Mouse (Mus musculus) stomach, embryonic 15.5 days (tissue): ENCODE results near the gene Elf3. TPM values are rescaled to one million over a fixed set of nuclear protein-coding genes. Genes with fewer than 3 reads are reported as not detected.
"Not testable (repeated sequence)": the region's sequence is repeated elsewhere in the genome, so short reads cannot be mapped to it uniquely, and the experiment has no call there.

Source experiments
- ATAC-seq: fragments of 200-750 bp; cut with Nextera tagmentation; 2 replicates; pipeline ENCODE4 v1.8.0; 2017; ENCODE audit warnings: low read depth, moderate number of reproducible peaks, moderate TSS enrichment; ENCODE audit not compliant: insufficient read depth, low FRiP score
- H3K27ac ChIP-seq: fragments of 300-500 bp; sonication (generic); 2 replicates; pipeline ENCODE4 v1.5.1; 2015; ENCODE audit warnings: mild to moderate bottlenecking, inconsistent platforms
- H3K27me3 ChIP-seq: fragments of 300-500 bp; sonication (generic); replicated peaks from 2 replicates; pipeline ENCODE4 v1.6.1; 2015; ENCODE audit warnings: inconsistent platforms
- H3K36me3 ChIP-seq: fragments of 300-500 bp; sonication (generic); 2 replicates; pipeline ENCODE4 v1.6.1; 2015; ENCODE audit warnings: inconsistent platforms
- H3K4me1 ChIP-seq: fragments of 300-500 bp; sonication (generic); 2 replicates; pipeline ENCODE4 v1.6.1; 2015; ENCODE audit warnings: inconsistent platforms
- H3K4me2 ChIP-seq: fragments of 300-500 bp; sonication (generic); 2 replicates; pipeline ENCODE4 v1.6.1; 2015; ENCODE audit warnings: mild to moderate bottlenecking, inconsistent platforms
- H3K4me3 ChIP-seq: fragments of 300-500 bp; sonication (generic); replicated peaks from 2 replicates; pipeline ENCODE4 v1.5.1; 2015; ENCODE audit warnings: inconsistent platforms
- H3K9ac ChIP-seq: fragments of 300-500 bp; sonication (generic); 2 replicates; pipeline ENCODE4 v1.6.1; 2015; ENCODE audit warnings: inconsistent platforms
- H3K9me3 ChIP-seq: fragments of 300-500 bp; sonication (generic); 2 replicates; pipeline ENCODE4 v1.6.1; 2016; ENCODE audit warnings: inconsistent platforms
- WGBS: fragments of 180-500 bp; shearing (Covaris S2); methylation state at CpG from one replicate; pipeline ENCODE4 v1.1.7; 2015; 5-methylcytosine and 5-hydroxymethylcytosine counted together
- polyA plus RNA-seq: library from polyadenylated mRNA; unstranded; fragments of >200 nt; fragmentation: Nextera tagmentation; extraction: Ambion mirVana; gene quantifications from 2 replicates; pipeline ENCODE4 v1.2.1, GENCODE M21; 2015

The Elf3 gene
- polyA plus RNA-seq, 1 experiment from 2014 or later = 134 TPM

DNA sequence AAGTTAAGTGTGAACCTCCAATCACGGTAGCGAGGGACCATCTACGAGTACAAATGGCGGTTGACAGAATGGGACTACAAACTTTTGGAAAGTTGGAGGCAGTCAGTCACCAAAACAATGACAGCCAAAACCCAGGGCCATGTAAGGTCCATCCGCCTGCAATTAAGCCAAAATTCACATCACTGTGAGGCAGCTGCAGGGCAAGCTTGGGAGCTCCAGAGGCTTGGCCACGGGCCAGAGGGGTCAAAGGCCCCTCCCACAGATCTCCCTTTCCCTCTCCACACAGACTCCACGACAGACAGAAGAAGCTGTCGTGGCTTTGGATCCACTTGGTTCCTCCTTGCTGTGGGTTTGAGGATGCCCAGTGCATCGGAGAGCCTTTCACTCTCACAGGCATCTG lies 4.9 kb upstream of the Elf3 start:
- H3K36me3 ChIP-seq = peaks cover 29% of the 10 kb centered on the region

DNA sequence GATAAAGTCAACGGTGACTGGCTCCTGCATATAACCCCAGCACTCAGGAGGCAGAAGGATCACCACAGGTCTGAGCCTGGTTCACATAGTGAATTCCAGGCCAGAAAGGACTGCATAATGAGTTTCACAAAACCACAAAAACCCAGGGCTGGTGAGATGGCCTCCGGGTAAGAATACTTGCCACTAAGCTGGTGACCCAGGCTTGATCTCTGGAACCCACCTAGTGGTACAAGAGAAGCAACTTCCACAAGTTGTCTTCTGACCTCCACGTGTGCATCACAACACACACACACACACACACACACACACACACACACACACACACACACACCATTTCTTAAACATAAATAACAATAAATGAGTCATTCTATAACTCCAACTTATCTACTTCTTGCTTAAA lies 4.0 kb upstream of the Elf3 start:
- Histone ChIP-seq H3K4me2 (no peak overlapping the region), H3K27ac (no peak overlapping the region), H3K27me3 (no peaks in the 10 kb centered on the region), H3K4me1 (peaks cover 9% of the 10 kb centered on the region), H3K9ac (no peak overlapping the region), H3K36me3 (peaks cover 25% of the 10 kb centered on the region), H3K4me3 (no peak overlapping the region), H3K9me3 (no peaks in the 10 kb centered on the region)
- WGBS = 82% methylated on average over 3 of the region's 3 CpGs
- no peak for ATAC-seq

More for the DNA sequence above, 4.9 kb upstream of the Elf3 start:
- no peaks in the 10 kb centered on the region for H3K27me3 ChIP-seq
- peaks cover 7% of the 10 kb centered on the region for H3K4me1 ChIP-seq
- no peak overlapping the region for H3K27ac ChIP-seq
- ATAC-seq = no peak
- WGBS = 68% methylated on average over 9 of the region's 9 CpGs
- H3K9ac ChIP-seq = no peak overlapping the region
- no peaks in the 10 kb centered on the region for H3K9me3 ChIP-seq
- H3K4me2 ChIP-seq = no peak overlapping the region
- H3K4me3 ChIP-seq = no peak overlapping the region

DNA sequence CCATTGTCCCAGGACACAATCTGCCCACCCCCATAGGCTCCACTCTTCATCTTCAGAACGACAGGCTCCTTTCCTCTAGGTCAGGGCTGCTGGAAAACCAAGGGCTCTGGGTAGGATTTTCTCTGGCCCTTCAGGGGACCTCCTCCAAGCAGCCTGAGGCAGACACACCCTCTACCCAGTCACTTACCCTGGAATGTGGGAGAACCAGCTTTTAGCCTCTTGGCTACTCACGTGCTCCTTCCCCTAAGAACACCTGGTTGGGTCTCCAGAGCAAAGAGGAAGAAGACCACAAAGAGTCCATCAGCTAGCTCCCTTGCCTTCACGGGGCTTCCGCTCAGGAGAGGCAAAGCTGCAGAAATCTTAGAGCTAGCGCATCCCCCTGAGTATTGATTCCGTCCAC lies 2.6 kb upstream of the Elf3 start:
- Histone ChIP-seq H3K4me3 (no peak overlapping the region), H3K9ac (no peak overlapping the region), H3K9me3 (no peaks in the 10 kb centered on the region), H3K27me3 (no peaks in the 10 kb centered on the region), H3K4me1 (peaks cover 9% of the 10 kb centered on the region), H3K4me2 (no peak overlapping the region), H3K27ac (peak overlapping the region; percentile 82), H3K36me3 (peaks cover 16% of the 10 kb centered on the region)
- ATAC-seq = no peak
- WGBS = 61% methylated on average over 6 of the region's 6 CpGs

- peak overlapping the region; percentile 96 for H3K27ac ChIP-seq
- no peaks in the 10 kb centered on the region for H3K27me3 ChIP-seq
- H3K4me2 ChIP-seq = peak overlapping the region; percentile 76
- 3% methylated on average over 10 of the region's 10 CpGs for WGBS
- H3K9ac ChIP-seq = peak overlapping the region; percentile 23; the same call in 1 of the 2 replicates
- ATAC-seq = peak; percentile 47
- no peaks in the 10 kb centered on the region for H3K9me3 ChIP-seq
- H3K4me3 ChIP-seq = peak overlapping the region; percentile 34
- H3K4me1 ChIP-seq = peaks cover 9% of the 10 kb centered on the region
- H3K36me3 ChIP-seq = peaks cover 4% of the 10 kb centered on the region; the same call in 1 of the 2 replicates
Measured at GRCm38 (mm10) chr1:135259128-135259436, 714 bp upstream of the Elf3 start.

DNA sequence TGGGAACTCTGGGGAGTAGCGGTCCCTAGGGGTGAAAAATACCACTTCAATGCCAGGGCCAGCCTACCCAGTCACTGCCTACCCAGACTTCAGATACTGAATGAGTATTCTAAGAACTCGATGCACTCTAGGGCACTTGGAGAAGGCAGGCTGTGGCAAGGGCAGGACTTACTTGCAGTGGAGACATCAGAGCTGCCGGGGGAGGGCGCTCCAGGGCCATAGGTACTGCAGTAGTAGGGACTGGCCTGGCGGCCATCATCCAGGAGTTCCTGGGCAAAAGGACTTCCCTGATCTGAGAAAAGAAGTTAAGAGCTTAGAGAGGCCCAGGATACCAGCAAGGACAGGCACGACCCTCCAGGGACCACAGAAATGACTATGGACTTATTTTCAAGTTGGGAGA lies 2.1 kb downstream of the Elf3 start:
- Histone ChIP-seq H3K27ac (peak overlapping the region; percentile 40; the same call in 1 of the 2 replicates), H3K36me3 (no peaks in the 10 kb centered on the region), H3K9ac (peak overlapping the region; percentile 19), H3K9me3 (no peaks in the 10 kb centered on the region), H3K4me3 (peak overlapping the region; percentile 43), H3K27me3 (no peaks in the 10 kb centered on the region), H3K4me2 (peak overlapping the region; percentile 76), H3K4me1 (peaks cover 12% of the 10 kb centered on the region)
- ATAC-seq = no peak
- 69% methylated on average over 6 of the region's 6 CpGs for WGBS

DNA sequence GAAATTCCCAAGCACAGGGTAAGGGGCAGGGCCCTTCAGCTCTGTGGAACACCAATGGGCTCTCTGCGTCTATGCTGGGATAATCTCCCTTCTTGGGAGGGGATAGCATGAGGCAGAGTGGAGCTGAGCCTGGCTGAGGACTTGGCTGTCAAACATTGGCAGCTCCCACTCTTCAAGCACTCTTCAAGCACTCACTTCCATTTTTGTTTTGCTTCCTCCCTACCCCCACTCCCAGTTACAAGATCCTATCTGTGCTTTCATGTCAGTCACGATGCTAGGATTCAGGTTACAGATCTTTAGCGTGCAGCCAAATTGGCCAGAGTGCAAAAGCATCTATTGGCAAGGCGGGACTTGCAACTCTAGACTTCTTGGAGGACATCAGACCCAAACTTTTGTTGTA lies 5.5 kb downstream of the Elf3 start:
- no peak for ATAC-seq
- WGBS = 32% methylated on average over 4 of the region's 4 CpGs
- H3K27ac ChIP-seq = peak overlapping the region; percentile 44; the same call in 1 of the 2 replicates
- H3K27me3 ChIP-seq = no peaks in the 10 kb centered on the region
- H3K4me2 ChIP-seq = peak overlapping the region; percentile 76; the same call in 1 of the 2 replicates
- no peak overlapping the region for H3K9ac ChIP-seq
- H3K4me1 ChIP-seq = 0 out of 2 replicates have a peak, but pooled peaks cover 3% of the 10 kb centered on the region
- H3K9me3 ChIP-seq = no peaks in the 10 kb centered on the region
- no peaks in the 10 kb centered on the region for H3K36me3 ChIP-seq
- H3K4me3 ChIP-seq = no peak overlapping the region

GRCm38 (mm10) chr1:135251405-135251804 lies 7.0 kb downstream of the Elf3 start:
- Histone ChIP-seq H3K27ac (peak overlapping the region; percentile 49), H3K36me3 (no peaks in the 10 kb centered on the region), H3K27me3 (no peaks in the 10 kb centered on the region), H3K4me1 (0 out of 2 replicates have a peak, but pooled peaks cover 3% of the 10 kb centered on the region), H3K4me2 (no peak overlapping the region), H3K9ac (no peak overlapping the region), H3K9me3 (no peaks in the 10 kb centered on the region), H3K4me3 (no peak overlapping the region)
- WGBS = 79% methylated on average over 8 of the region's 8 CpGs
- no peak for ATAC-seq

GRCm38 (mm10) chr1:135250706-135251105 lies 7.7 kb downstream of the Elf3 start:
- H3K4me1 ChIP-seq = 0 out of 2 replicates have a peak, but pooled peaks cover 3% of the 10 kb centered on the region
- H3K9me3 ChIP-seq = no peaks in the 10 kb centered on the region
- no peaks in the 10 kb centered on the region for H3K27me3 ChIP-seq
- H3K9ac ChIP-seq = no peak overlapping the region
- H3K4me3 ChIP-seq = no peak overlapping the region
- no peak overlapping the region for H3K4me2 ChIP-seq
- peak overlapping the region; percentile 63 for H3K27ac ChIP-seq
- H3K36me3 ChIP-seq = no peaks in the 10 kb centered on the region
- ATAC-seq = peak; percentile 92
- WGBS = 51% methylated on average over 2 of the region's 3 CpGs

GRCm38 (mm10) chr1:135248434-135248850 lies 9.9 kb downstream of the Elf3 start:
- Histone ChIP-seq H3K27ac (peak overlapping the region; percentile 82), H3K36me3 (no peaks in the 10 kb centered on the region), H3K9me3 (no peaks in the 10 kb centered on the region), H3K4me2 (peak overlapping the region; percentile 41), H3K27me3 (no peaks in the 10 kb centered on the region), H3K4me3 (peak overlapping the region; percentile 14; the same call in 1 of the 2 replicates), H3K4me1 (0 out of 2 replicates have a peak, but pooled peaks cover 3% of the 10 kb centered on the region), H3K9ac (no peak overlapping the region)
- peak; percentile 61; the same call in 1 of the 2 replicates for ATAC-seq
- 10% methylated on average over 15 of the region's 15 CpGs for WGBS

GRCm38 (mm10) chr1:135244014-135244413 lies 14.4 kb downstream of the Elf3 start:
- H3K4me2 ChIP-seq = no peak overlapping the region
- H3K4me3 ChIP-seq = no peak overlapping the region
- WGBS = 78% methylated on average over 8 of the region's 8 CpGs
- H3K9me3 ChIP-seq = no peaks in the 10 kb centered on the region
- no peak for ATAC-seq
- no peaks in the 10 kb centered on the region for H3K4me1 ChIP-seq
- no peak overlapping the region for H3K27ac ChIP-seq
- no peaks in the 10 kb centered on the region for H3K27me3 ChIP-seq
- no peak overlapping the region for H3K9ac ChIP-seq
- no peaks in the 10 kb centered on the region for H3K36me3 ChIP-seq

- H3K9me3 ChIP-seq, H3K9ac ChIP-seq, H3K4me3 ChIP-seq, H3K36me3 ChIP-seq, H3K27ac ChIP-seq, H3K4me2 ChIP-seq, H3K4me1 ChIP-seq, H3K27me3 ChIP-seq, ATAC-seq: not testable (repeated sequence)
- WGBS = 82% methylated on average over 4 of the region's 4 CpGs
Measured at GRCm38 (mm10) chr1:135240206-135240605, 18.2 kb downstream of the Elf3 start.

GRCm38 (mm10) chr1:135237131-135237851 lies 21.1 kb downstream of the Elf3 start:
- H3K27me3 ChIP-seq = no peaks in the 10 kb centered on the region
- H3K9ac ChIP-seq = no peak overlapping the region
- no peaks in the 10 kb centered on the region for H3K9me3 ChIP-seq
- no peak overlapping the region for H3K4me2 ChIP-seq
- H3K27ac ChIP-seq = no peak overlapping the region
- 60% methylated on average over 12 of the region's 12 CpGs for WGBS
- no peaks in the 10 kb centered on the region for H3K36me3 ChIP-seq
- ATAC-seq = peak; percentile 44; the same call in 1 of the 2 replicates
- no peak overlapping the region for H3K4me3 ChIP-seq
- H3K4me1 ChIP-seq = peaks cover 5% of the 10 kb centered on the region
